Mouse (Mus musculus) MEL (cell line): ENCODE measurements around the gene Tbxa2r. TPM values are rescaled to one million over a fixed set of nuclear protein-coding genes. Genes with fewer than 3 reads are reported as not detected.

ENCODE experiments used
- DNase-seq: peaks from one replicate; pipeline ENCODE4 v3.0.0; 2011; ENCODE audit warnings: low read depth, low spot score
- H3K27ac ChIP-seq: 2 replicates; pipeline ENCODE4 v1.5.1; 2012; ENCODE audit warnings: low read depth, mild to moderate bottlenecking, control low read depth, low read length, moderate library complexity; ENCODE audit not compliant: control insufficient read depth
- H3K27me3 ChIP-seq, 2 experiments: fragments of 150-350 bp in 1 of 2; sonication (generic) in 1 of 2; 2 replicates each; pipeline ENCODE4 v1.6.1; 2012; ENCODE audit warnings: low read length in 2 of 2, mild to moderate bottlenecking in 2 of 2, improper control_type of control experiment in 1 of 2, moderate library complexity in 1 of 2; ENCODE audit not compliant: insufficient read depth in 2 of 2, control insufficient read depth in 1 of 2
- H3K36me3 ChIP-seq, 2 experiments: 2 replicates each; pipeline ENCODE4 v1.6.1; 2012 to 2014; ENCODE audit warnings: low read length in 2 of 2, improper control_type of control experiment in 1 of 2, inconsistent platforms in 1 of 2, mild to moderate bottlenecking in 1 of 2; ENCODE audit not compliant: insufficient read depth in 2 of 2, control insufficient read depth in 1 of 2
- H3K4me1 ChIP-seq, 2 experiments: fragments of 150-350 bp in 1 of 2; sonication (generic) in 1 of 2; 2 replicates each; pipeline ENCODE4 v1.6.1; 2012; ENCODE audit warnings: low read length in 2 of 2, improper control_type of control experiment in 1 of 2, mild to moderate bottlenecking in 1 of 2; ENCODE audit not compliant: insufficient read depth in 2 of 2, control insufficient read depth in 1 of 2
- H3K4me3 ChIP-seq, 2 experiments: fragments of 150-350 bp in 1 of 2; sonication (generic) in 1 of 2; 2 replicates each; pipeline ENCODE4 v1.5.1; 2012; ENCODE audit warnings: low read depth in 2 of 2, low read length in 2 of 2, mild to moderate bottlenecking in 2 of 2, moderate library complexity in 2 of 2, control low read depth in 1 of 2, improper control_type of control experiment in 1 of 2; ENCODE audit not compliant: control insufficient read depth in 1 of 2, insufficient read depth in 1 of 2
- H3K79me2 ChIP-seq: 2 replicates; pipeline ENCODE4 v1.6.1; 2012; ENCODE audit warnings: mild to moderate bottlenecking, low read length, moderate library complexity; ENCODE audit not compliant: control insufficient read depth, poor library complexity, insufficient read depth
- H3K9ac ChIP-seq: 2 replicates; pipeline ENCODE4 v1.6.1; 2012; ENCODE audit warnings: low read depth, mild to moderate bottlenecking, control low read depth, low read length, moderate library complexity; ENCODE audit not compliant: control insufficient read depth, poor library complexity, severe bottlenecking
- H3K9me3 ChIP-seq: fragments of 150-350 bp; sonication (generic); replicated peaks from 2 replicates; pipeline ENCODE4 v1.6.1; 2012; ENCODE audit warnings: mild to moderate bottlenecking, low read length, improper control_type of control experiment, moderate library complexity; ENCODE audit not compliant: insufficient read depth
- EP300 ChIP-seq, 2 experiments: IDR thresholded peaks; 2 replicates each; pipeline ENCODE4 v1.6.1; 2011; ENCODE audit warnings: improper control_type of control experiment in 2 of 2, low read length in 2 of 2, low read depth in 1 of 2, mild to moderate bottlenecking in 1 of 2
- MXI1 ChIP-seq: IDR thresholded peaks from 2 replicates; pipeline ENCODE4 v1.6.1; 2011; ENCODE audit warnings: mild to moderate bottlenecking, low read depth, low read length, improper control_type of control experiment
- MYB ChIP-seq: IDR thresholded peaks from 2 replicates; pipeline ENCODE4 v1.6.1; 2011; ENCODE audit warnings: mild to moderate bottlenecking, low read depth, low read length, improper control_type of control experiment
- RAD21 ChIP-seq: IDR thresholded peaks from 2 replicates; pipeline ENCODE4 v1.6.1; 2011; ENCODE audit warnings: mild to moderate bottlenecking, low read depth, low read length, improper control_type of control experiment
- TAL1 ChIP-seq: IDR thresholded peaks from 2 replicates; pipeline ENCODE4 v1.6.1; 2012; ENCODE audit warnings: mild to moderate bottlenecking, inconsistent platforms, low read length, moderate library complexity, mixed read lengths
- UBTF ChIP-seq: IDR thresholded peaks from 2 replicates; pipeline ENCODE4 v1.6.1; 2012; ENCODE audit warnings: low read depth, mild to moderate bottlenecking, inconsistent platforms, low read length, improper control_type of control experiment, moderate library complexity, borderline replicate concordance; ENCODE audit not compliant: insufficient read depth
- polyA plus RNA-seq, 2 experiments: library from polyadenylated mRNA; stranded (reverse) in 1 of 2; unstranded in 1 of 2; fragments of >175 nt in 1 of 2; fragments of >200 nt in 1 of 2; gene quantifications; 2 replicates each; pipeline versions ENCODE4 v1.2.1 to v1.2.4; 2012; ENCODE audit warnings: low replicate concordance in 2 of 2, low read depth in 1 of 2; ENCODE audit not compliant: insufficient read length in 2 of 2, insufficient read depth in 1 of 2, missing spikeins in 1 of 2
- total RNA-seq: library from RNA; depleted of rRNA; stranded (reverse); fragments of 300-350 nt; gene quantifications from 2 replicates; pipeline ENCODE4 v1.2.3, GENCODE M21; 2012; rRNA removed

Gene Tbxa2r
- total and polyA plus RNA-seq, 3 experiments, result 0.31 TPM; not detected in 2

- TF ChIP-seq UBTF (no peak), EP300 (IDR thresholded peaks at IDR 0.05; ENCODE audit: low read depth in 1 of 2, low read length in 2 of 2) (peak in 1 of 2 experiments; percentile 16; a peak in 2 of 4 replicates), TAL1 (no peak; the same call in 1 of the 2 replicates), MYB (no peak)
These were observed 55.5 kb downstream of the Tbxa2r start, which contains the start of the genes Dohh and Gm48551 (continued) for GRCm38 (mm10) chr10:81383802-81384604.

- DNase-seq, result no peak
- Histone ChIP-seq H3K9me3 (no peaks in the 10 kb centered on the region), H3K79me2 (peaks cover 17% of the 10 kb centered on the region), H3K27ac (peak overlapping the region; percentile 88), H3K27me3 (no peaks in the 10 kb centered on the region), H3K9ac (peak overlapping the region; percentile 89), H3K4me3 (peak overlapping the region; percentile 85 to 90), H3K4me1 (peaks cover 19 to 38% of the 10 kb centered on the region in 2 experiments), H3K36me3 (peaks cover 0 to 31% of the 10 kb centered on the region in 2 experiments; a peak in 2 of 4 replicates)
- 0 out of 2 replicates have a peak, but pooled peaks have one; percentile 5 for TF ChIP-seq MXI1
- TF ChIP-seq RAD21, result no peak
These were observed 56.1 kb downstream of the Tbxa2r start for GRCm38 (mm10) chr10:81384605-81384982.

Other genes starting within 250 kb of the Tbxa2r start
Only the 30 nearest of the 33 such genes appear.
- gene Map2k2, start 222.8 kb upstream of the Tbxa2r start, total RNA-seq, result 147 and 152 TPM in 2 replicates
- gene Map2k2, start 222.8 kb upstream of the Tbxa2r start, polyA plus RNA-seq, result 100 to 1,000 TPM in 1 of 2 experiments, not detected in 1; 212 TPM
- 23.8 and 25.3 TPM in 2 replicates for gene Zbtb7a, start 193.5 kb upstream of the Tbxa2r start, total RNA-seq
- gene Zbtb7a, start 193.5 kb upstream of the Tbxa2r start, polyA plus RNA-seq, result 10 to 100 TPM; 40.6 to 45.4 TPM
- 19.5 and 21.0 TPM in 2 replicates for gene Pias4, start 160.8 kb upstream of the Tbxa2r start, total RNA-seq
- 10 to 100 TPM in 1 of 2 experiments, not detected in 1; 40.4 TPM for gene Pias4, start 160.8 kb upstream of the Tbxa2r start, polyA plus RNA-seq
- gene Eef2, start 152.1 kb upstream of the Tbxa2r start, total RNA-seq, result 2,850 and 2,863 TPM in 2 replicates
- gene Eef2, start 152.1 kb upstream of the Tbxa2r start, polyA plus RNA-seq, result 1,000 to 10,000 TPM; 3,442 to 4,586 TPM
- gene Dapk3, start 145.7 kb upstream of the Tbxa2r start, total RNA-seq, result 42.3 and 49.2 TPM in 2 replicates
- 10 to 100 TPM in 1 of 2 experiments, not detected in 1; 79.1 TPM for gene Dapk3, start 145.7 kb upstream of the Tbxa2r start, polyA plus RNA-seq
- gene 4930442H23Rik, start 144.9 kb upstream of the Tbxa2r start, total RNA-seq, result 0.13 and 0.31 TPM in 2 replicates
- under 1 TPM in 1 of 2 experiments, not detected in 1; 0.42 TPM for gene 4930442H23Rik, start 144.9 kb upstream of the Tbxa2r start, polyA plus RNA-seq
- gene Nmrk2, start 126.7 kb upstream of the Tbxa2r start, total RNA-seq, result not detected in 2 replicates
- not detected for gene Nmrk2, start 126.7 kb upstream of the Tbxa2r start, polyA plus RNA-seq
- 0.19 and 0.20 TPM in 2 replicates for gene Atcay, start 97.9 kb upstream of the Tbxa2r start, total RNA-seq
- gene Atcay, start 97.9 kb upstream of the Tbxa2r start, polyA plus RNA-seq, result under 1 TPM in 1 of 2 experiments, not detected in 1; 0.33 TPM
- gene Zfr2, start 95.6 kb upstream of the Tbxa2r start, total RNA-seq, result 0.39 and 0.81 TPM in 2 replicates
- gene Zfr2, start 95.6 kb upstream of the Tbxa2r start, polyA plus RNA-seq, result 1 to 10 TPM in 1 of 2 experiments, not detected in 1; 1.4 TPM
- gene Matk, start 75.8 kb upstream of the Tbxa2r start, total RNA-seq, result 0.10 and 0.23 TPM in 2 replicates
- 1 to 10 TPM in 1 of 2 experiments, not detected in 1; 1.0 TPM for gene Matk, start 75.8 kb upstream of the Tbxa2r start, polyA plus RNA-seq
- 137 and 150 TPM in 2 replicates for gene Mrpl54, start 61.8 kb upstream of the Tbxa2r start, total RNA-seq
- gene Mrpl54, start 61.8 kb upstream of the Tbxa2r start, polyA plus RNA-seq, result 100 to 1,000 TPM; 157 to 421 TPM
- gene Apba3, start 61.8 kb upstream of the Tbxa2r start, total RNA-seq, result 68.9 and 81.3 TPM in 2 replicates
- 10 to 100 TPM in 1 of 2 experiments, not detected in 1; 73.2 TPM for gene Apba3, start 61.8 kb upstream of the Tbxa2r start, polyA plus RNA-seq
- 2.5 and 2.9 TPM in 2 replicates for gene Tjp3, start 37.1 kb upstream of the Tbxa2r start, total RNA-seq
- gene Tjp3, start 37.1 kb upstream of the Tbxa2r start, polyA plus RNA-seq, result 1 to 10 TPM in 1 of 2 experiments, not detected in 1; 4.9 TPM
- 14.1 and 14.4 TPM in 2 replicates for gene Pip5k1c, start 35.8 kb upstream of the Tbxa2r start, total RNA-seq
- gene Pip5k1c, start 35.8 kb upstream of the Tbxa2r start, polyA plus RNA-seq, result 10 to 100 TPM in 1 of 2 experiments, not detected in 1; 40.5 TPM
- gene Cactin, start 7.6 kb upstream of the Tbxa2r start, total RNA-seq, result 43.5 and 47.6 TPM in 2 replicates
- 10 to 100 TPM in 1 of 2 experiments, not detected in 1; 66.8 TPM for gene Cactin, start 7.6 kb upstream of the Tbxa2r start, polyA plus RNA-seq
- gene Gipc3, start 14.5 kb downstream of the Tbxa2r start, total RNA-seq, result not detected in 2 replicates
- gene Gipc3, start 14.5 kb downstream of the Tbxa2r start, polyA plus RNA-seq, result not detected
- gene Hmg20b, start 21.7 kb downstream of the Tbxa2r start, total RNA-seq, result 22.8 and 27.0 TPM in 2 replicates
- 10 to 100 TPM in 1 of 2 experiments, not detected in 1; 92.7 TPM for gene Hmg20b, start 21.7 kb downstream of the Tbxa2r start, polyA plus RNA-seq
- 17.9 and 29.0 TPM in 2 replicates for gene Mfsd12, start 28.8 kb downstream of the Tbxa2r start, total RNA-seq
- gene Mfsd12, start 28.8 kb downstream of the Tbxa2r start, polyA plus RNA-seq, result 10 to 100 TPM in 1 of 2 experiments, not detected in 1; 22.5 TPM
- 6.7 and 12.1 TPM in 2 replicates for gene 4930404N11Rik, start 37.1 kb downstream of the Tbxa2r start, total RNA-seq
- gene 4930404N11Rik, start 37.1 kb downstream of the Tbxa2r start, polyA plus RNA-seq, result 1 to 10 TPM in 1 of 2 experiments, not detected in 1; 3.1 TPM
- gene Fzr1, start 49.8 kb downstream of the Tbxa2r start, total RNA-seq, result 20.7 and 24.7 TPM in 2 replicates
- 100 to 1,000 TPM in 1 of 2 experiments, not detected in 1; 115 TPM for gene Fzr1, start 49.8 kb downstream of the Tbxa2r start, polyA plus RNA-seq
- 153 and 157 TPM in 2 replicates for gene Dohh, start 55.7 kb downstream of the Tbxa2r start, total RNA-seq
- gene Dohh, start 55.7 kb downstream of the Tbxa2r start, polyA plus RNA-seq, result 100 to 1,000 TPM in 1 of 2 experiments, not detected in 1; 145 TPM
- 0.46 and 0.62 TPM in 2 replicates for gene Gm48551, start 55.7 kb downstream of the Tbxa2r start, total RNA-seq
- gene Gm48551, start 55.7 kb downstream of the Tbxa2r start, polyA plus RNA-seq, result 1 to 10 TPM in 1 of 2 experiments, not detected in 1; 2.6 TPM
- 0.49 and 0.89 TPM in 2 replicates for gene Gm48552, start 60.3 kb downstream of the Tbxa2r start, total RNA-seq
- 1 to 10 TPM in 1 of 2 experiments, not detected in 1; 1.2 TPM for gene Gm48552, start 60.3 kb downstream of the Tbxa2r start, polyA plus RNA-seq
- gene Smim24, start 64.3 kb downstream of the Tbxa2r start, total RNA-seq, result 6.5 and 6.7 TPM in 2 replicates
- gene Smim24, start 64.3 kb downstream of the Tbxa2r start, polyA plus RNA-seq, result 10 to 100 TPM in 1 of 2 experiments, not detected in 1; 29.5 TPM
- gene Nfic, start 126.9 kb downstream of the Tbxa2r start, total RNA-seq, result 2.0 and 3.6 TPM in 2 replicates
- 1 to 10 TPM in 1 of 2 experiments, not detected in 1; 9.7 TPM for gene Nfic, start 126.9 kb downstream of the Tbxa2r start, polyA plus RNA-seq
- gene Celf5, start 154.0 kb downstream of the Tbxa2r start, total RNA-seq, result 0.03 and 0.08 TPM in 2 replicates
- gene Celf5, start 154.0 kb downstream of the Tbxa2r start, polyA plus RNA-seq, result under 1 TPM in 1 of 2 experiments, not detected in 1; 0.38 TPM
- 120 and 136 TPM in 2 replicates for gene Ncln, start 167.7 kb downstream of the Tbxa2r start, total RNA-seq
- 100 to 1,000 TPM; 215 to 276 TPM for gene Ncln, start 167.7 kb downstream of the Tbxa2r start, polyA plus RNA-seq
- gene S1pr4, start 171.4 kb downstream of the Tbxa2r start, total RNA-seq, result 1.7 and 2.1 TPM in 2 replicates
- gene S1pr4, start 171.4 kb downstream of the Tbxa2r start, polyA plus RNA-seq, result 1 to 10 TPM in 1 of 2 experiments, not detected in 1; 1.6 TPM
- gene Gna15, start 195.5 kb downstream of the Tbxa2r start, total RNA-seq, result 28.2 and 33.0 TPM in 2 replicates
- gene Gna15, start 195.5 kb downstream of the Tbxa2r start, polyA plus RNA-seq, result 100 to 1,000 TPM in 1 of 2 experiments, 10 to 100 TPM in 1; 23.0 to 142 TPM
- 12.2 and 14.1 TPM in 2 replicates for gene Gna11, start 216.5 kb downstream of the Tbxa2r start, total RNA-seq
- gene Gna11, start 216.5 kb downstream of the Tbxa2r start, polyA plus RNA-seq, result 10 to 100 TPM in 1 of 2 experiments, not detected in 1; 18.4 TPM